Mouse (Mus musculus): ENCODE data around the gene Clasp1.

The Clasp1 gene

GRCm38 (mm10) chr1:118453577-118453976 lies 64.7 kb downstream of the Clasp1 start:
- DNase-seq (ENCODE audit: low spot score): no peak

GRCm38 (mm10) chr1:118454817-118455216 lies 66.0 kb downstream of the Clasp1 start:
- no peak for DNase-seq (ENCODE audit: low spot score)

GRCm38 (mm10) chr1:118457256-118457882 lies 68.5 kb downstream of the Clasp1 start:
- no peak for DNase-seq (ENCODE audit: low spot score)

- DNase-seq (ENCODE audit: low spot score): no peak
Observed at GRCm38 (mm10) chr1:118457883-118458259, 69.0 kb downstream of the Clasp1 start.

GRCm38 (mm10) chr1:118458279-118458678 lies 69.4 kb downstream of the Clasp1 start:
- DNase-seq (ENCODE audit: low spot score): no peak

- DNase-seq (ENCODE audit: low spot score): peak; percentile 78
Observed at GRCm38 (mm10) chr1:118458963-118459920, 70.4 kb downstream of the Clasp1 start.

GRCm38 (mm10) chr1:118460716-118461115 lies 71.9 kb downstream of the Clasp1 start:
- no peak for DNase-seq (ENCODE audit: low spot score)

GRCm38 (mm10) chr1:118466041-118466440 lies 77.2 kb downstream of the Clasp1 start:
- no peak for DNase-seq (ENCODE audit: low spot score)

- no peak for DNase-seq (ENCODE audit: low spot score)
Observed at GRCm38 (mm10) chr1:118472386-118472785, 83.5 kb downstream of the Clasp1 start.

- DNase-seq (ENCODE audit: low spot score): no peak
Observed at GRCm38 (mm10) chr1:118476919-118477318, 88.1 kb downstream of the Clasp1 start.

- no peak for DNase-seq (ENCODE audit: low spot score)
Observed at GRCm38 (mm10) chr1:118479246-118479645, 90.4 kb downstream of the Clasp1 start.

GRCm38 (mm10) chr1:118480484-118481364 lies 91.9 kb downstream of the Clasp1 start:
- no peak for DNase-seq (ENCODE audit: low spot score)

- DNase-seq (ENCODE audit: low spot score): no peak
Observed at GRCm38 (mm10) chr1:118481365-118481702, 92.5 kb downstream of the Clasp1 start.

GRCm38 (mm10) chr1:118481703-118482102 lies 92.8 kb downstream of the Clasp1 start:
- no peak for DNase-seq (ENCODE audit: low spot score)

- DNase-seq (ENCODE audit: low spot score): no peak
Observed at GRCm38 (mm10) chr1:118482285-118483019, 93.6 kb downstream of the Clasp1 start.

GRCm38 (mm10) chr1:118483504-118484096 lies 94.7 kb downstream of the Clasp1 start:
- DNase-seq (ENCODE audit: low spot score): no peak

- DNase-seq (ENCODE audit: low spot score): no peak
Observed at GRCm38 (mm10) chr1:118485572-118485971, 96.7 kb downstream of the Clasp1 start.

- DNase-seq (ENCODE audit: low spot score): no peak
Observed at GRCm38 (mm10) chr1:118486021-118486420, 97.2 kb downstream of the Clasp1 start.

- DNase-seq (ENCODE audit: low spot score): no peak
Observed at GRCm38 (mm10) chr1:118492811-118493210, 104.0 kb downstream of the Clasp1 start.

- DNase-seq (ENCODE audit: low spot score): no peak
Observed at GRCm38 (mm10) chr1:118494551-118494950, 105.7 kb downstream of the Clasp1 start.

- peak; percentile 56 for DNase-seq (ENCODE audit: low spot score)
Observed at GRCm38 (mm10) chr1:118498311-118498710, 109.5 kb downstream of the Clasp1 start.
